Mouse (Mus musculus) testis, postnatal 10 days (tissue): ENCODE data around the gene Vmn1r66.
"Not testable (repeated sequence)": the region's sequence is repeated elsewhere in the genome, so short reads cannot be mapped to it uniquely, and the experiment has no call there.

Experiments
- DNase-seq: peaks from one replicate; pipeline ENCODE4 v3.0.0; 2021; ENCODE audit warnings: low spot score

Gene Vmn1r66

GRCm38 (mm10) chr7:10277906-10278305, at the start of gene Vmn1r66:
Gene Vmn1r66, minus strand, starts transcription at chr7:10278006.
- no peak for DNase-seq

- not testable (repeated sequence) for DNase-seq
Observed at GRCm38 (mm10) chr7:10325462-10325861, 47.7 kb upstream of the Vmn1r66 start.

- no peak for DNase-seq
Observed at GRCm38 (mm10) chr7:10252075-10252474, 25.7 kb downstream of the Vmn1r66 start.

GRCm38 (mm10) chr7:10249146-10249545, 28.7 kb downstream of the Vmn1r66 start:
- no peak for DNase-seq
